Mouse (Mus musculus) splenic B cell, adult 2 months (primary cell): Measurements from ENCODE around the gene Ap3d1.

Experiments
- DNase-seq: peaks from one replicate; pipeline ENCODE4 v3.0.0-alpha.2; 2011; ENCODE audit warnings: low read depth, low spot score
- H3K27me3 ChIP-seq: 2 replicates; pipeline ENCODE4 v1.6.1; 2012; ENCODE audit warnings: mild to moderate bottlenecking, low read length, moderate library complexity, mixed read lengths; ENCODE audit not compliant: control insufficient read depth, poor library complexity, insufficient read depth, severe bottlenecking
- H3K36me3 ChIP-seq: 2 replicates; pipeline ENCODE4 v1.6.1; 2012; ENCODE audit warnings: mild to moderate bottlenecking, low read length, moderate library complexity, mixed read lengths; ENCODE audit not compliant: control insufficient read depth, poor library complexity, insufficient read depth, severe bottlenecking

The Ap3d1 gene

GRCm38 (mm10) chr10:80748609-80749008, 6.5 kb upstream of the Ap3d1 start:
- peak; percentile 75 for DNase-seq
- no peaks in the 10 kb centered on the region for H3K36me3 ChIP-seq
- H3K27me3 ChIP-seq = no peaks in the 10 kb centered on the region

DNA sequence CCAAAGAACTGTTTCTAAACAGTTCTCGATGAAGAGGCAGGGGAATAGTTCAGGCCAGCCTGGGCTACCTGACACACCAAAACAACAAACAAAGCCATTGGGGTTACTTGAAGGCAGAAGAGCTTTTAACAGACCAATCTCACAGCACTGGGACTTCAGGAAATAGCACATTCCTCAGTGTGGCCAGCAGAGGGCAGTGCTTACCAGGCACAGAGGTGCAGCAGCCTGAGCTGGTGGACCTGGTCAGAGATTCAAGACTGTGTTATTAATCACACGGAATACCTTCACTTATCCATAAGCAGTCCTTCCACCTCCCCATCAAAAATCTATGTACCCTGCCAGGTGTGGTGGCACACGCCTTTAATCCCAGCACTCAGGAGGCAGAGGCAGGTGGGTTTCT, 5.3 kb upstream of the Ap3d1 start:
- H3K36me3 ChIP-seq = no peaks in the 10 kb centered on the region
- peak; percentile 89 for DNase-seq
- H3K27me3 ChIP-seq = no peaks in the 10 kb centered on the region

GRCm38 (mm10) chr10:80744262-80744661, 2.2 kb upstream of the Ap3d1 start:
- peak; percentile 62 for DNase-seq
- H3K27me3 ChIP-seq = no peaks in the 10 kb centered on the region
- H3K36me3 ChIP-seq = no peaks in the 10 kb centered on the region

DNA sequence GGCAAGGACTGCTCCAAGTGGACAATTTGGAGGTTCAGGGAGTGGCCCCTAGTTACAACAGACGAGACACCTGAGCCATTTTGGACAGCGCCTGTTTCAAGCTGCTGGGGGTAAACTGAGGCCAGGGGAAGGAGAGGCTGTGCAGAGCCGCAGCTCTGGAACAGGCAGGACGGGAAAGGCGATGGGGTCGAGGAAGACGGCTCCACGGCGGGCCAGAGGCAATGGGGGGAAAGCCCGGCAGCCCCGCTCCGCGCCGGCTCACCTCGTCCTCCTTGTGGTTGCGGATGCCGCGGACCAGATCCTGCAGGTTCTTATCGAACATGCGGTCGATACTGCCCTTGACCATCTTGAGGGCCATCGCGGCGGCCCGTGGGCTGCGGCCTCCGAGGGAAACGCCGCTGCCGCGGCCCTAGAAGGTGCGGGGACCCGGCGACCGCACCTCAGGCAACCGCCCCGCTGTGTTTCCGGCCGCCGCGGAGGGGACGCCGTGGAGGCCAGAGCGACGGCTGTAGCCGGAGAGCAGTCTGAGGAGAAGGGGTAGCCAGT, 357 bp downstream of the Ap3d1 start:
- no peak for DNase-seq
- H3K27me3 ChIP-seq = no peaks in the 10 kb centered on the region
- no peaks in the 10 kb centered on the region for H3K36me3 ChIP-seq

DNA sequence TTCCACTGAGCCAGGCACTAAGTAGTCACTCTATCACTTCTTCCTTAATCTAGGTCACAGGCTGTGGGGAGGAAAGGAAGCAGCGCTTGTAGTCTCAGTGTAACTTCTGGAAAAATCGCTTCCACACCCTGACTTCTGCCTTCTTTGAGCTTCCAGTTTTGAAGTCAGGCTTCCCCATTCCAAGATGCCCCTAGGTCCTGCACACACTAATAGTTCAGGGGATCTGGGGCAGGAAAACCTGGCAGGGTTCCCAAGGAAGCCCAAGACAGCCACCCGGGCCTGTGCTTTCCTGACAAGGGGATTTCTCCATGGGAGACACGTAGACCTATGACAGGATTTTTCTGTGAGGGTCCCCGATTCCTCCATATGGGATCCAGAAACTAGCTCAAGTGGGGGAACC, 918 bp downstream of the Ap3d1 start:
- no peak for DNase-seq
- no peaks in the 10 kb centered on the region for H3K27me3 ChIP-seq
- H3K36me3 ChIP-seq = no peaks in the 10 kb centered on the region; the same call in 1 of the 2 replicates

DNA sequence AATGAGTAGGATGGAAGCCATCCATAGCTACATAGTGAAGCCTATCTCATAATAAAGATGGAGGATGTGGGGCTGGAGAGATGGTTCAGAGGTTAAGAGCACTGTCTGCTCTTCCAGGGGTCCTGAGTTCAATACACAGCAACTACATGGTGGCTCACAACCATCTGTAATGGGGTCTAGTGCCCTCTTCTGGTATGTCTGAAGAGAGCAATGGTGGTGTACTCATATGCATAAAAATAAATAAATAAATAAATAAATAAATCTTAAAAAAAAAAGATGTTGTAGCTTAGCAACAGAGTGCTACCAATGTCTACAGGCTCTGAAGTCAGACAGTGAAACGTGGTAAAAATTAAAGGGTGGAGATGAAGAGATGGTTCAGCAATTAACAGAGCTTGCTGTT, 3.4 kb downstream of the Ap3d1 start:
- Histone ChIP-seq H3K36me3 (no peaks in the 10 kb centered on the region; the same call in 1 of the 2 replicates), H3K27me3 (no peaks in the 10 kb centered on the region)
- DNase-seq = peak; percentile 55

DNA sequence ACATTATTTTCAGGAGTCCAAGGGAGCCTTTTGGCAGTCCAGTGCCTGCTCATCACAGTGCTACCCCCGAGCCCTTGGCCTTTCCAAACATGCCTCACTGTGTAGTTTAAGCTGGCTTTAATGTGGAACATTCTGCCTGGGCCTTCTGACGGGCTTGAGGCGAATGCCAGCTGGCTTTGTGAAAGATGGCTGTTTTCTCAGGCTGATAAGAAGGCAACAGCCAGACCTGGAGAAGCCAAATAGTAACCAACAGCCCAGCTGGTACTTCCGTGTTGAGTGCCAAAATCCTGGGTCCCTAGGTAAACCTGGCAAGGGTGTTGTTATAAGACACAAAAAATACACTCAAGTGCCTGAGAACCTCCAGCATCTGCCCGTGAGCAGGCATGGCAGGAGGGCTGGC, 5.3 kb downstream of the Ap3d1 start:
- Histone ChIP-seq H3K27me3 (no peaks in the 10 kb centered on the region), H3K36me3 (no peaks in the 10 kb centered on the region; the same call in 1 of the 2 replicates)
- no peak for DNase-seq

- no peak for DNase-seq
- peaks cover 9% of the 10 kb centered on the region for H3K36me3 ChIP-seq
- no peaks in the 10 kb centered on the region for H3K27me3 ChIP-seq
These were observed 9.4 kb downstream of the Ap3d1 start for GRCm38 (mm10) chr10:80732611-80733101.

DNA sequence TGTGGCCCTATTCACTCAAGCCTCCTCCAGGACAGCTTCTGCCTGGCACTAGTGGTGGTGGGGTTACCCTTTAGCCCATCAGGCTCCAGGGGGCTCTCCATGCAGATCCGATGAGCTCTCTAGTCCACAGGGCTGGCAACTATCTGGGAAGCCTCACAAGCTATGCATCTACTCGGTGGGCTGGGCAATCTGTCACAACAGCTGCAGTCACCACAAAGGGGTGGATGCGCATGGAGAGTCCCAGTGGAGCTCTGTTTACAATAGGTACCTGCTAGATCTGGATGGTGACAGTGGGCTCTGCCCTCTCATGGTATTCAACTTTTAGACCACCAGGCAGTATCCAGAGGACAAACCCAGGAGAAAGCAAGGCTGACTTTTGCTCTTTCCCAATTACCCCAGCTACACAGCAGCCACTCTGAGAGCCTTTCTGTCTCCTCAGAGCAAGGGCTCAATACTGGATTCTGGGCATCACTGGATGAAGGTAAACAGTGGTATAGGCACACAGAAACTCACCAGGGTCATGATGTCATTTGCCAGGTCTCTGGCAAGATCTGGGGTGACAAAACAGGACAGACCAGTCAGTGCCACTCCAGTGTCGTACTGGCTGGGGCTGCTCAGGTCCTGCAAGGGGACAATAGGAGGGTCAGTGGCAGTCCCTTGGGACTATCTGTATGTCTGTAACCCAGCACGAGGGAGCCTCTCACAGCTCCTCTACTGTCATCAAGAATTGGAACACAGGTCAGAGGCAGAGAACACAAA, 14.5 kb downstream of the Ap3d1 start:
- no peaks in the 10 kb centered on the region for H3K27me3 ChIP-seq
- no peak for DNase-seq
- peaks cover 16% of the 10 kb centered on the region for H3K36me3 ChIP-seq

GRCm38 (mm10) chr10:80717281-80717680, 24.8 kb downstream of the Ap3d1 start:
- Histone ChIP-seq H3K36me3 (peaks cover 21% of the 10 kb centered on the region), H3K27me3 (no peaks in the 10 kb centered on the region)
- no peak for DNase-seq

- no peaks in the 10 kb centered on the region for H3K27me3 ChIP-seq
- peaks cover 20% of the 10 kb centered on the region for H3K36me3 ChIP-seq
- DNase-seq = no peak
These were observed 31.2 kb downstream of the Ap3d1 start for GRCm38 (mm10) chr10:80710834-80711233.

- DNase-seq = no peak
- H3K27me3 ChIP-seq = no peaks in the 10 kb centered on the region
These were observed 36.6 kb downstream of the Ap3d1 start for GRCm38 (mm10) chr10:80705479-80705878.

DNA sequence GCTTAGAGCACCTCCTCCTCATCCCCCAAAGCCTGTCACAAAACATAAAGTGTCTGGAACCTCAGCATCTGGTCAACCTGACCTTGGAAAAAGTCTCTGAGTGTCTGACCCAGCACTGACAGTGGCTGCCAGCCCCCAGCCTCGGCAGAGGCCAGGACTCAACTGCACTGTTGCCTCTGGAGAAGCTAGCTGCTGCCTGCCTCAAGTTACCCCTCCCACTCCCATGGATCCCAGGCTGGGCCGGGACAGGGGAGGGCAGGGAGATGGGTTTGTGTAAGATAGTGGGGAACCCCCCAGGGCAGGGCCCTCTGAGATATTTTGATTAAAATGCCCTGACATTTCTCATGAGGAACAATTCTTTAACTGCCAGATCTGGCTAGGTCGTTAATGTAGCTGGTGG, 37.0 kb downstream of the Ap3d1 start:
- Histone ChIP-seq H3K27me3 (no peaks in the 10 kb centered on the region), H3K36me3 (peaks cover 10% of the 10 kb centered on the region)
- DNase-seq = no peak

More at GRCm38 (mm10) chr10:80705479-80705878, 36.6 kb downstream of the Ap3d1 start:
- peaks cover 11% of the 10 kb centered on the region for H3K36me3 ChIP-seq

DNA sequence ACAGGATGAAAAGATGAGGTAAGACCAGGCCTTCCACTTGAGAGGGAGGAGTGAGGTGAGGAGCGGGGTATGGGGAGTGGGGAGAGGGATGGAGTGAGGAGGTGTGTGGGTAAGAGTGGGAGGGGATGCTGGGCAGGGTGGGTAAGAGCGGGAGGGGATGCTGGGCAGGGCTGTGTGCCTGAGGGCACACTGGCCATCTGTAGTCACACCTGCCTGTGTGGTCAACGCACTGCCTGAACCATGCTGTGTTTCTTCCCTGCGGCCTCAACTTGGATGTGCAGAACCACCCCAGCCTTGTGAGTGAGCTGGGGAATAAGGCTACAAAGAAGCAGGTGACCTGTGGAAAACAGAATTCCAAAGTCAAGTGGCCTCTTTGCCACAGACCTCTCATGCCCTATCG, 37.6 kb downstream of the Ap3d1 start:
- no peak for DNase-seq
- Histone ChIP-seq H3K36me3 (peaks cover 8% of the 10 kb centered on the region), H3K27me3 (no peaks in the 10 kb centered on the region)

- DNase-seq = no peak
- H3K27me3 ChIP-seq = no peaks in the 10 kb centered on the region
- H3K36me3 ChIP-seq = peaks cover 7% of the 10 kb centered on the region
These were observed 38.4 kb downstream of the Ap3d1 start for GRCm38 (mm10) chr10:80703643-80704042.
